Mouse (Mus musculus) C2C12 (cell line): ENCODE results near the gene Hoxb4.

Source experiments
- MYOG ChIP-seq: IDR thresholded peaks from one replicate; pipeline ENCODE4 v1.6.1; 2011; ENCODE audit not compliant: control insufficient read depth, insufficient read length; ENCODE audit errors: extremely low read depth
- USF1 ChIP-seq: IDR thresholded peaks from one replicate; pipeline ENCODE4 v1.6.1; 2011; ENCODE audit warnings: low read depth, mild to moderate bottlenecking, control low read depth, moderate library complexity

GRCm38 (mm10) chr11:96319910-96320309 lies 1.8 kb downstream of the Hoxb4 start:
- TF ChIP-seq USF1 (no peak), MYOG (no peak)
